Mouse (Mus musculus) erythroblast, embryonic 14.5 days (primary cell): ENCODE results near the gene Rpp25. TPM values are rescaled to one million over a fixed set of nuclear protein-coding genes. Genes with fewer than 3 reads are reported as not detected.

ENCODE experiments used
- H3K27me3 ChIP-seq: 2 replicates; pipeline ENCODE4 v1.6.1; 2012; ENCODE audit warnings: inconsistent platforms; ENCODE audit not compliant: control insufficient read depth
- H3K36me3 ChIP-seq: 2 replicates; pipeline ENCODE4 v1.6.1; 2012; ENCODE audit warnings: mild to moderate bottlenecking, inconsistent platforms; ENCODE audit not compliant: control insufficient read depth
- H3K4me1 ChIP-seq: 2 replicates; pipeline ENCODE4 v1.6.1; 2012; ENCODE audit warnings: inconsistent platforms; ENCODE audit not compliant: control insufficient read depth
- H3K4me3 ChIP-seq: replicated peaks from 2 replicates; pipeline ENCODE3; 2012; ENCODE audit warnings: moderate library complexity, mild to moderate bottlenecking, inconsistent platforms
- H3K9me3 ChIP-seq: 2 replicates; pipeline ENCODE4 v1.6.1; 2012; ENCODE audit warnings: low read length, inconsistent platforms, mixed read lengths; ENCODE audit not compliant: control insufficient read depth
- GATA1 ChIP-seq: IDR thresholded peaks from 2 replicates; pipeline ENCODE4 v1.6.1; 2012; ENCODE audit warnings: low read length, inconsistent platforms, mixed read lengths
- TAL1 ChIP-seq: IDR thresholded peaks from 3 replicates; pipeline ENCODE4 v1.6.1; 2012; ENCODE audit warnings: low read length, inconsistent platforms, mixed read lengths
- polyA plus RNA-seq: library from polyadenylated mRNA; stranded (reverse); fragments of >175 nt; gene quantifications from 2 replicates; pipeline ENCODE4 v1.2.3, GENCODE M21; 2012

Gene Rpp25
- polyA plus RNA-seq, 1 experiment: not detected

- TF ChIP-seq GATA1 (peak; percentile 87), TAL1 (peak; percentile 96)
- H3K4me1 ChIP-seq: peaks cover 52% of the 10 kb centered on the region
- no peak overlapping the region for H3K4me3 ChIP-seq
Measured at GRCm38 (mm10) chr9:57505700-57506099, 1.9 kb downstream of the Rpp25 start.

DNA sequence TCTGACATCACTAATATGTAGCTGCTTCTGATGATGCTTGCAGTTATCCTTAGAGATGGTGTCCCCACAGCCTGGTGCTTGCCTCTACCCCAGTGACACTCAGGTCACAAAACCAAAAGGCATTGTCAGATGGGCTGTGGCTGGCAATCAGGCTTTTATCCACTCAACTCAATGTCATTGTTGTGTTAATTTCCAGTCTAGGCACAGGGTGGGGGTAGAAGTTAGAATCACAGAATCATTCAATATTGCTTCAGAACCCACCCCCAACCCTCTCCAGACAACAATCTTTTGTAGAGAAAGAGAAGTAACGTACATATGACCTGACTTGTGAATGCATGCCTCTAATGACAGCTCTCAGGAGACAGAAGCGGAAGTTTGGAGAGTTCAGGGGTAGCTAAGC lies 6.8 kb downstream of the Rpp25 start:
- Histone ChIP-seq H3K27me3 (peaks cover 53% of the 10 kb centered on the region), H3K4me1 (peaks cover 29% of the 10 kb centered on the region), H3K9me3 (peaks cover 3% of the 10 kb centered on the region; the same call in 1 of the 2 replicates), H3K4me3 (no peak overlapping the region), H3K36me3 (no peaks in the 10 kb centered on the region)
- TF ChIP-seq GATA1 (no peak), TAL1 (no peak)

More at GRCm38 (mm10) chr9:57505700-57506099, 1.9 kb downstream of the Rpp25 start:
- peaks cover 79% of the 10 kb centered on the region for H3K27me3 ChIP-seq
- H3K9me3 ChIP-seq: peaks cover 15% of the 10 kb centered on the region; the same call in 1 of the 2 replicates
- no peaks in the 10 kb centered on the region for H3K36me3 ChIP-seq

DNA sequence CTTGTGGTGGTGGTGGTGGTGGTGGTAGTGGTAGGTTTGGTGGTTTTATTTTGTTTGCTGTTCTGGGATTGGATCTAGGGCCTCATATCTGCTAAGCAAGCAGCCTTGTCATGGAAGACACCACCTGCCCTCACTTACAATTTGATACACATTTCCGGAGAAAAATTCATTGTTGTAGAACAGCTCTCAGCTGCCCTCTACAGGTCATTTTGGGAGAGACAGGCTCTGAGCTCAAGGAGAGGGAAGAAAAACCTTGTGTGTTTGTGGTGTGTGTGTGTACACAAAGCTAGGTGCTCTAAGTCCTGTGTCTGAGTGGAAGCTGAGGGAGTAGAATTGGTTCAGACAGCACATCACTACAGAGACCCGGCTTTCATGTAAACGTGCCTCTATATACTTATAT lies 13.3 kb downstream of the Rpp25 start:
- H3K9me3 ChIP-seq: no peaks in the 10 kb centered on the region
- H3K27me3 ChIP-seq: peaks cover 14% of the 10 kb centered on the region
- H3K36me3 ChIP-seq: no peaks in the 10 kb centered on the region
- peaks cover 13% of the 10 kb centered on the region for H3K4me1 ChIP-seq
- no peak overlapping the region for H3K4me3 ChIP-seq
- TF ChIP-seq TAL1 (no peak), GATA1 (no peak)

DNA sequence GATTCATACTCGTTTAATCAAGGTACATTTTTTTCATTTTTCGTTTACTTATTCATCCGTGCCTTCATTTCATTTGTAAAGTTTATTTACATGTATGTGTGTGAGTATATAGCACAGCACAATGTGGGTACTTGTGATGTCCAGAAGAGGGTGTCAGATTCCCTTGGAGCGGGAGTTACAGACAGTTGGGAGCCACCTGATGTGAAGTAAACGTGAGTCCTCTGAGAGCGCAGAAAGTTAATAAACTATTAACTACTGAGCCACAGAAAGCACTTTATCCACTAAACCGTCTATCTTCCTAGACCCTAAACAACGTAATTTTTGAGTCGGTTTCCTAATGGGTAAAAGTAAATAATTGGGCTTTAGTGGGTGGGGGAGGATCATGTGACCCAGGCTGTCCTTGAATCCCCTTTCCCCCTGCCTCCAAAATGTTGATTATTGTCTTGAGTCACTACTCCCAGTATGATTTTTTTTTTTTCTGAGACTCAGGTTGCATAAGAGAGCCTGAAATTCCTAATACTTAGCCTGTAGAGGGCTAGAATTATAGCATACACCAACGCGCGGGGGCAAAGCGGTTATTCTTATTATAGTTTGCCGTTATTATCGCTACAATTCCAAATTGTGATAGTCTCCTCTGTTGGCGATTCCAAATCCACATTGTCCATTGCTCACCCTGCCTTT lies 16.7 kb downstream of the Rpp25 start:
- H3K27me3 ChIP-seq: no peaks in the 10 kb centered on the region

DNA sequence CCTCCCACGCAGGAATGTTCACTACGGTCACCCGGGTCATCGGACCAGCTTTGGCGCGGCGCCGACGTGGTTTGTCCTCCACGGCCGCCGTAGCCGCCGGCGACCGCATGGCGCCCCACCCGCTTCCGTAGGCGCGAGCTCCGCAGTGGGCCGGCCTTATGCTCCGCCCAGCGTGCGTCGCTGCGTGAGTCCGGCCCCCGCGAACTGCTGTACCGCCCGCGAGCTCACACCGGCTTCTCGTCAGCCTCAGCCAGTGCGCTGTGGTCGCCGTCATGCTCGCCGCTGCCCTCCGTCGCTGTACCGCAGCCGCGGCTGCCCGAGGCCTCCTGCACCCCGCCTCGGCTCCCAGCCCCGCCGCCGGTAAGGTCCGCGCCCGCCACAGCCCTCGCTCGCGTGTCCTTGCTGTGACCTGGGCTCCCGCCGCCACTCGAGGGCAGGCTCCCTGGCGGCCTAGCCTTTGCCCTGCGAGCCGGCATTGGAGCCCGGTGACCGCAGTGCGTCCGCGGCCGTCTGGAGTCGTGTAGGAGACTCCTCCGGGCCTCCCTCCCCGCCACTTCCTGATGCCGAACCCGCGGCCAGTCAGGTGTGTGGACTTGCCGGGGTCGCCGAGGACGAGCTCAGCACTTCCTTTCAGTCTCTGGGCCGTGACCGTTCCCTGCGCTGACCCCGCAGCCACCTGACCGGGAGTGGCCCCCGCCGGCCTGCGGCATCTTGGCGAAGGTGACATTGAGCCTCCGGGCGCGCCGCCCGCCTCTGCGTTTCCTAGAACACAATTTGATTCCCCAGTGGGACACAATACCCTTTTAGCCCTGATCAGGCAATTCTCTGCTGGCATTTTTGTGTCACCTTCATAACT lies 17.5 kb downstream of the Rpp25 start, which contains the start of gene Cox5a:
Gene Cox5a (plus strand): TSS at position 219 of the 856 bp plus-strand sequence.
- H3K27me3 ChIP-seq: no peaks in the 10 kb centered on the region
- H3K36me3 ChIP-seq: peaks cover 14% of the 10 kb centered on the region
- peak within 1 kb of the TSS; percentile 88 for H3K4me3 ChIP-seq
- H3K4me1 ChIP-seq: peaks cover 44% of the 10 kb centered on the region
- no peaks in the 10 kb centered on the region for H3K9me3 ChIP-seq
- no peak for TF ChIP-seq GATA1
- TF ChIP-seq TAL1: no peak

More for the DNA sequence above, 16.7 kb downstream of the Rpp25 start:
- no peak for TF ChIP-seq TAL1
- TF ChIP-seq GATA1: no peak
- peak overlapping the region; percentile 88 for H3K4me3 ChIP-seq
- no peaks in the 10 kb centered on the region for H3K9me3 ChIP-seq
- H3K36me3 ChIP-seq: peaks cover 11% of the 10 kb centered on the region
- peaks cover 41% of the 10 kb centered on the region for H3K4me1 ChIP-seq

- TF ChIP-seq GATA1: no peak
- no peak for TF ChIP-seq TAL1
- H3K4me1 ChIP-seq: peaks cover 47% of the 10 kb centered on the region
Measured at GRCm38 (mm10) chr9:57522114-57522860, 18.5 kb downstream of the Rpp25 start.

GRCm38 (mm10) chr9:57522861-57523246 lies 19.0 kb downstream of the Rpp25 start:
- H3K9me3 ChIP-seq: no peaks in the 10 kb centered on the region
- H3K4me3 ChIP-seq: peak overlapping the region; percentile 88
- H3K27me3 ChIP-seq: no peaks in the 10 kb centered on the region
- H3K36me3 ChIP-seq: peaks cover 17% of the 10 kb centered on the region
- no peak for TF ChIP-seq TAL1
- no peak for TF ChIP-seq GATA1
- H3K4me1 ChIP-seq: peaks cover 47% of the 10 kb centered on the region

More at GRCm38 (mm10) chr9:57522114-57522860, 18.5 kb downstream of the Rpp25 start:
- peaks cover 17% of the 10 kb centered on the region for H3K36me3 ChIP-seq
- no peaks in the 10 kb centered on the region for H3K9me3 ChIP-seq
- no peaks in the 10 kb centered on the region for H3K27me3 ChIP-seq
- H3K4me3 ChIP-seq: peak overlapping the region; percentile 88

GRCm38 (mm10) chr9:57523754-57524153 lies 19.9 kb downstream of the Rpp25 start:
- no peaks in the 10 kb centered on the region for H3K27me3 ChIP-seq
- peaks cover 47% of the 10 kb centered on the region for H3K4me1 ChIP-seq
- H3K9me3 ChIP-seq: no peaks in the 10 kb centered on the region
- H3K4me3 ChIP-seq: no peak overlapping the region
- peaks cover 23% of the 10 kb centered on the region for H3K36me3 ChIP-seq
- TF ChIP-seq GATA1: no peak
- TF ChIP-seq TAL1: no peak
